Mouse (Mus musculus): Measurements from ENCODE around the gene Hist2h2ab.
"Not testable (repeated sequence)": the region's sequence is repeated elsewhere in the genome, so short reads cannot be mapped to it uniquely, and the experiment has no call there.

Gene Hist2h2ab

GRCm38 (mm10) chr3:96237335-96237903, 17.8 kb downstream of the Hist2h2ab start:
- DNase-seq (ENCODE audit: low spot score in 2 of 2) = no peak

- no peak for DNase-seq (ENCODE audit: low spot score in 2 of 2)
Observed at GRCm38 (mm10) chr3:96237904-96238511, 18.3 kb downstream of the Hist2h2ab start.

GRCm38 (mm10) chr3:96238954-96239793, 19.5 kb downstream of the Hist2h2ab start, which contains the start of gene Hist2h3c2:
Hist2h3c2 (minus strand) TSS chr3:96239127.
- not testable (repeated sequence) for DNase-seq (ENCODE audit: low spot score in 2 of 2)

GRCm38 (mm10) chr3:96239949-96240798, 20.5 kb downstream of the Hist2h2ab start, which contains the start of gene Hist2h2aa2:
Hist2h2aa2 (minus strand) TSS chr3:96240276.
- peak; percentile 89 to 98 for DNase-seq (ENCODE audit: low spot score in 2 of 2)

GRCm38 (mm10) chr3:96240799-96241197, 21.1 kb downstream of the Hist2h2ab start:
- DNase-seq (ENCODE audit: low spot score in 2 of 2) = no peak

- DNase-seq (ENCODE audit: low spot score in 2 of 2) = no peak
Observed at GRCm38 (mm10) chr3:96243921-96244572, 24.4 kb downstream of the Hist2h2ab start.

GRCm38 (mm10) chr3:96245003-96245886, 25.6 kb downstream of the Hist2h2ab start, which contains the start of gene Hist2h2aa1:
Hist2h2aa1 (plus strand) TSS chr3:96245497.
- DNase-seq (ENCODE audit: low spot score in 2 of 2) = peak; percentile 76 to 90

GRCm38 (mm10) chr3:96246018-96246417, 26.4 kb downstream of the Hist2h2ab start:
- not testable (repeated sequence) for DNase-seq (ENCODE audit: low spot score in 2 of 2)

GRCm38 (mm10) chr3:96246427-96246856, 26.8 kb downstream of the Hist2h2ab start, which contains the start of gene Hist2h3c1:
Hist2h3c1 (plus strand) TSS chr3:96246685.
- DNase-seq (ENCODE audit: low spot score in 2 of 2) = not testable (repeated sequence)

GRCm38 (mm10) chr3:96247356-96248140, 27.9 kb downstream of the Hist2h2ab start:
- no peak for DNase-seq (ENCODE audit: low spot score in 2 of 2)

- no peak for DNase-seq (ENCODE audit: low spot score in 2 of 2)
Observed at GRCm38 (mm10) chr3:96248141-96249033, 28.7 kb downstream of the Hist2h2ab start.

GRCm38 (mm10) chr3:96249034-96249345, 29.3 kb downstream of the Hist2h2ab start:
- no peak for DNase-seq (ENCODE audit: low spot score in 2 of 2)

- DNase-seq (ENCODE audit: low spot score in 2 of 2) = no peak
Observed at GRCm38 (mm10) chr3:96250890-96251289, 31.2 kb downstream of the Hist2h2ab start.

- DNase-seq (ENCODE audit: low spot score in 2 of 2) = no peak
Observed at GRCm38 (mm10) chr3:96251787-96252186, 32.1 kb downstream of the Hist2h2ab start.

- DNase-seq (ENCODE audit: low spot score in 2 of 2) = no peak
Observed at GRCm38 (mm10) chr3:96254683-96255355, 35.2 kb downstream of the Hist2h2ab start.

- no peak for DNase-seq (ENCODE audit: low spot score in 2 of 2)
Observed at GRCm38 (mm10) chr3:96255926-96256593, 36.4 kb downstream of the Hist2h2ab start.

- no peak for DNase-seq (ENCODE audit: low spot score in 2 of 2)
Observed at GRCm38 (mm10) chr3:96257190-96257589, 37.5 kb downstream of the Hist2h2ab start.

All from left cerebral cortex, adult 9 months (tissue).